Mouse (Mus musculus) embryo, embryonic 10.5 days (tissue): ENCODE data around the gene Prnd.

ENCODE experiments used
- DNase-seq: peaks from one replicate; pipeline ENCODE4 v3.0.0-alpha.2; 2015; ENCODE audit warnings: low spot score

Prnd gene

DNA sequence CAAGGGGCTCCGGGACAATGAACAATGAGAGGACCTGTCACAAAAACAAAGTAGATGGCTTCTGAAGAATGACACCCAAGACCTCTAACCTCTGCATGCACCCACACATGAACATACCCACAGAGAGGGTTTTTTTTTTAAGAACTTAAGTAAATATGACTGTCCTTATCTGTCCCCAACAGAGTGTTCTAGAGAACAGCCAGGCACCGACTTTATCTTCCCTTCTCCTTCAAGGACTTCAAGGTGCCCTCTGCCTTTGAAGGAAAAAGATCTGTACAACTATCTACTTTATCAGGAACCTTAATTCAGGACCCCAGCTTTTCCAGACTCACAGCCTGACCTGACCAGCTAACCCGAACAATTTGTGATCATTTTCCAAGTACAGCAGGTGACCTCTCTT, 10.2 kb upstream of the Prnd start:
- DNase-seq, result no peak

DNA sequence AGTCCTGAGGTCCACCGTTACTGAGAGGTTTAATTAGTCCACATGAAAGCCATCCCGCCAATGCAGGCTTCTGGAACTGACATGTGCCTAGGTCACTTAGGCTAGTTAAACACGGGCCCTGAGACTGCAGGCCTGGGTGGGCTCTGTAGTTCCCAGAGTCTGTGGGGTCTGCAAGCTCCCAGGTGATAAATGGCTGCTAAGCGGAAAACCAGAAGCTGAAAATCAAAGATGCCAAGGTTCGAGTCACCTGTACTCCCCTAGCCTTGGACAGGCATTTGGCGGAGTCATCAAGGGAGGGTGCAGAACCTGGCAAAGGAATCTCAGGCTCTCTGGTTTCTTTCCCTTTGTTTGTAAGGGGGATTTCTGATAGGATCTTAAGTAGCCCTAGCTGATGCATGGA, 9.2 kb upstream of the Prnd start:
- DNase-seq, result no peak

DNA sequence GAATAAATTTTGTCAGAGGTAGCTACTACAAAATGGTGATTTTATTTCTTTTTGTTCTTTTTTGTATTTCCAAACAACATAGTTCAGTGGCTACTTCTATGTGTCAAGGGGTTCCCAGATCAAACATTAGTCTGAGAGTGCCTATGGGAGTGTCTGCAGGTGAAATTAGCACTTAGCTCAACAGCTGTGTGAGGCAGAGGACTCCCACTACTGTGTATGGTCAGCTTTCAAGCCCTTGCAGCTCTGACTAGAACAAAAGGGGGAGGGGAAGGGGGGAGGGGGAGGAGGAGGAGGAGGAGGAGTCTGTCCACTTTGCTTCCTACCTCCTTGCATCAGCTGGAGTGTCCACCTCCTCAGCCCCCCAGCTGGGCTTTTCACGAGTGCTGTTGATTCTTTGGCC, 6.3 kb upstream of the Prnd start:
- DNase-seq, result no peak

DNA sequence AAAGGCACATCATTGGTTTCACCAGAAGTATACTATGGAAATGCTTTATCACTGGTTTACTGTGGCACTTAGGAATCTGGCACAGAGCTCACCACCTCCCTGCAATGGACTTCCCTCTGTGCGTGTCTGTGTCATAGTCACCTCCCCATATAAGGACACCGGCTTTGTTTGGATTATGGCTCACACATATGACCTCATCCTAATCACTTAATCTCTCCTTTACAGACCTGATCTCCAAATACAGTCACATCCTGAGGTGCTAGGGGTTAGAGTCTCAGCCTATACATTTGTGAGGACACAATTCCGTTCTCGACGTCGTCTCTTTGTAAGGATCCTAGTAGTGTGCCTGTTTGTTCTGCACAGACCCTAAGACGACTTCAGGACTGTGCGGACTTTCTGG, 5.4 kb upstream of the Prnd start:
- DNase-seq, result no peak

DNA sequence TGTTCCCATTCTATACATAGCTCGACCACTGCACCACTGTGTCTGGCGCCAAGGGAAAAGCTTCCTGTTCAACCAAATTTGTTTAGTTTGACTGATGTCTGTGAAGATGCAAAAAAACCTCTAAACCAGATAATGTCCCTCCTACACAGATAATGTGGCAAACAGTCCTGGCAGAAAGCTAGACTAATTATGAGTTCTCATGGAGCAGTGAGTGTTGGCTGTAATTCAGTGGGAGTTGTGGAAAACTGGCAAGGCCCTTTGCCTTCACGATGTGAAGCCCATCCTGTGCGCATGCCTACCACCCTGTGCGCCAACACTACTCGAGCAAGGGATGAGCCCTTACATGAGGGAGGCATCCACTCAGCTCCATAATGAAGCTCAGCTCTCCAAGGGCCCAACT, 4.9 kb upstream of the Prnd start:
- no peak for DNase-seq

DNA sequence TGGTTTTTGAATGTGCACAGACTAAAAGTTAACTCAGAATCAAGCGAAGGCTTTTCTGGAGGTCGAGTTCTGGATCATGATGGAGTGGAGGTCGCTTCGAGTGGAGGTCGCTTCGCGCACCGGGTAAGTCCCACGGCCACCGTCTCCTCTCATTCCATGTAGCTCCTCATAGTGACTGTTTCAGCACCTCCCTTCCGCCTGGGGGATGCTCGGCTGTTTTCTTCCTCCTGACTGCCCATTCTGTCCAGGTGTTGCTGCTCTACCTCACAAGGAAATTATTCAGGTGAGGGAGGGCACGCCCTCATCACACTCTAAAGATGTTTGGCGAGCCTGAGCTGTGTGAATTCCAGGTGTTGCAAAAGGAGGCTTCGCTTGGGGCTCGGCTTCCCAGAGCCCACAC, 4.3 kb upstream of the Prnd start:
- DNase-seq, result no peak

DNA sequence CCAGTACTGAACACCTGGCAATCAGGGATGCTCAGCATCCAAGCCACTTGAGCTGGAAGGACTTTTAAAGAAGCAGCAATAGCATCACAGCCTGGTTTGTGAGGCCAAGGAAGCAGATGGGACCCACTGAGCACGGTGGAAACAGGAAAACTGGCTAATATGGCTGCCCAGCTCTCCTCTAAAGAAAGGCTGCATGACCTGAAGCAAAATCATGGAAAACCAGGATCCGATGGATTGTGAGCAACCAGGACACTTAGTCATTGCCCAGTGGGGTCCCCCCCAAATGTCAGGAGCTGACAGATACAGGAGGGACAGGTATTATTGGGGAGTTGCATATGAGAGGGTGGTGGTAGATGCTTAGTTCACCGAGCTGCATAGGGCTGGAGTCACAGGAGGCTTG, 2.5 kb upstream of the Prnd start:
- no peak for DNase-seq

DNA sequence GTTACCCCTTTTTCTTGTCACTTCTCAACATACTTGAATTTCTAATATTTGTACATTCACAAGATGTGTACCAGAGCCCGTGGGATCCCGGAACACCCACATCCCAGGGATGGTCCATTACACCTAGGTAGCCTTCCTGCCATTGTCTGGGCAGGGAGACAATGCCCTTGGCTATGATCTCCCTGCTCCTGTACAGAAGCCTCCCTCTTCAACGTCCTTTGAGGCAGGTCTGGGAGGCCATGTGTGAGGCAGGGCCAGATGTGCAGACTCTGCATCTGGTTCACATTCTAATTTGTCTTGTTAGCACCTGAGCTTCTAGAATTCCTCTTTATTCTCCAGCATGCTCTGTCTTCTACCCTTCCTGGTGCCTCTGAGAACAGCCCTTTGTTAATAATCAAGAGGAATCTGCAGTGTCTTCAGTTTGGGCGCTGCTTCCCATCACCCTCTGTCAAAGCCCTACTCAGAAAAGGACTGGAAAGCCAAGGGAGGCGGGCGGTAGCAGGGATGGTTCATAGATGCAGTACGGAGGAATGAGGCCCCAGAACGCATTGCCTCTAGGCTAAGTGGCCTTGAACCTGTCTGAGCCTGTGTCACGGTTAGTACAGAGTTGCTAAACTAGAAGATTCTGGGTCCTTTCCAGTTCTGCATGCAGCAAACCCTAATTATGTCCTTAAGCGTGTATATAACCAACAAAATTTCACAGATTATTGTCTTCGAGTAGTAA, 1.6 kb upstream of the Prnd start:
- no peak for DNase-seq

DNA sequence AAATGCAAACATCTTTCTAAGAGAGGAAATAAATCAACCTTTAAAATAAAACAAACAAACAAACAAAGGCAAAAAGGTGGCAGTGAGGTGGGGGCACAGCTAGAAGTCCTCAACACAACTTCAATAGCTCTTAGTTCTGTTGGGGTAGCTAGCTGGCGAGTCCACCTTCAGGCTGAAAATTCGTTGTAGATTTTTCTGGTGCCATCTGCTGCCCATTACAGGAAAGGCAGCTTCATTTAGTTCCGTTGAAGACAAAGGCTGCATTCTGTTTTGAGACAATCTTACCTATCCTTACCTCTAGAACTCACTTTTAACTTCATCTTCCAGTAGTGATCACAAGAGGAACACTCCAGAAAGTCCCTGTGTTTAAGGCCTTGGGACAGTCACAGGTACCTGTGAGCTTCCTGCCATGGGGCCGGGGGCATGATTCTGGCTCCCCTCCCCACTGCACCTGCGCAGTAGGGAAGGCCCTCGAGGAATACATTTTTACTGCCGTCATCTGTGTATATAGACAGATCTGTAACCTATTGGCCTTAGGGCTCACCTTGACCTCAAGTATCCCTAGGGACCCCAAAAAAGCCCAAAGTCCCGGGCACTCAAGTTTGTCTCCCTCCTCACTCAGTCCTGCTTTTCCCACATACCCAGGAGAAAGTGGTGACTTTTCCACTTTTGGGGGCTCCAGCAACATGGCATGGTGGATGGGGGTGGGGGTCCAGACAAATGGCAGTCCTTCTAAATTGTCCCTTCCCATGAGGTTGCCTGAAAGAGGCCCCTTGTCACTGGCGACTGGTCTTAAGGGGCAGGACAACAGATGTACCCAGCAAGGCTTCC, 679 bp upstream of the Prnd start:
- peak; percentile 80 for DNase-seq

DNA sequence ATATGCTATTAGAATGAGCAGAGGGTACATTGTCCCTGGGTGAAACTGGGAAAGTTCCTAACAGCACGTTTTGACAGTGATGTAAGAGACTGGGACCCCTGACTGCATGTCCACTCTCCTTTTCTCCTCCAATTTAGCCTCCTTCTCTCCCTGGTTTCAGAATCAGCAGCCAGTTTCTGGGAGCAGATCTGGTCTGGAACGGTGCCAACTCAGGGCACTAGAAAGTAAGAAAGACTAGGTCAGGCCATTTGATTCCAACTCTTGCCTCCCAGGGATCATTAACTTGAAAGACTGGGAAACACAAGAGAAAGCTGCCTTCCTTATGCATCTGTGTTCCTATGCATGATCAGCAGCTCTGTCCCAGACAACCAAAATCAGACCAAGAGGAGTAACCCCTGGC, 1.8 kb downstream of the Prnd start:
- no peak for DNase-seq

DNA sequence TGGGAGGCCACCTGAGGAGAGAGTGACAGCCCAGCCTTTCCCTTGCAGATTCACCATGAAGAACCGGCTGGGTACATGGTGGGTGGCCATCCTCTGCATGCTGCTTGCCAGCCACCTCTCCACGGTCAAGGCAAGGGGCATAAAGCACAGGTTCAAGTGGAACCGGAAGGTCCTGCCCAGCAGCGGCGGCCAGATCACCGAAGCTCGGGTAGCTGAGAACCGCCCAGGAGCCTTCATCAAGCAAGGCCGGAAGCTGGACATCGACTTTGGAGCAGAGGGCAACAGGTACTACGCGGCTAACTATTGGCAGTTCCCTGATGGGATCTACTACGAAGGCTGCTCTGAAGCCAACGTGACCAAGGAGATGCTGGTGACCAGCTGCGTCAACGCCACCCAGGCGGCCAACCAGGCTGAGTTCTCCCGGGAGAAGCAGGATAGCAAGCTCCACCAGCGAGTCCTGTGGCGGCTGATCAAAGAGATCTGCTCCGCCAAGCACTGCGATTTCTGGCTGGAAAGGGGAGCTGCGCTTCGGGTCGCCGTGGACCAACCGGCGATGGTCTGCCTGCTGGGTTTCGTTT, 2.4 kb downstream of the Prnd start:
- DNase-seq, result peak; percentile 39

DNA sequence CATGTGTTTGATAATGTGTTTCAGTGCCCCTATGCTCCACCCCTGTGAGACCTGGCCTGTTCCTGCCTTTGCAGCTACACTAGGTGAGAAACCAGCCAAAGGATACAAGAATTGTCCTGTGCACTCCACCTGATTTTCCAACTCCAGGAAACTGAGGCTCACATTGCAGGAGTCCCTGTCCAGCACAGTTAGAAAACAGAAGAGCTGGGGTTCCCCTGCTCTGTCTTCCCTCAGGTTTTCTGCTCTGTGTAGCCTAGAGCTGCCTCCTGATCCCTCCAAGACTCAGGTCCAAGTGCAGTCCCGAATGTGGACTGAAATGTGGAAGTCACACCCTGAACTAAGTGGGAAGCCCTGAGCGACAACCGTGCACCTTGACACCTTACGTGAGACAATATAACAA, 3.0 kb downstream of the Prnd start:
- DNase-seq, result no peak

DNA sequence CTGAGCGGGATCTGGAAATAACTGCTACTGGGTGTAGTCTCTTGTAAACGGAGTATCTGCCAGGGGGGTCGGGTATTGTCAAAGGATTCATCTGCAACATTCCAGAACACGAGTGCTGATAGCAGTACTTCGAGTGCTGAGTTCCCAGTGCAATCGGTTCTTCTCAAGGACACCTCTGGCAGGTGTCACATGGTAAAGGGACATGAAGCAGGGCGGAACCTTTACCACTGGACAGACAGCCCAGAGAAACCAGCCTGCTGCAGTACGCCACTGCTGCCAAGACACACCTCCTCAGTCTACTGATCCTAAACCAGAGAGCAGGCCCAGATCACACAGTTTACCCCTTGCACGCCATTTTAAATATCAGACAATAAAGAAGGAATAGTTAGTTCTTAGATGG, 4.2 kb downstream of the Prnd start:
- DNase-seq, result no peak

DNA sequence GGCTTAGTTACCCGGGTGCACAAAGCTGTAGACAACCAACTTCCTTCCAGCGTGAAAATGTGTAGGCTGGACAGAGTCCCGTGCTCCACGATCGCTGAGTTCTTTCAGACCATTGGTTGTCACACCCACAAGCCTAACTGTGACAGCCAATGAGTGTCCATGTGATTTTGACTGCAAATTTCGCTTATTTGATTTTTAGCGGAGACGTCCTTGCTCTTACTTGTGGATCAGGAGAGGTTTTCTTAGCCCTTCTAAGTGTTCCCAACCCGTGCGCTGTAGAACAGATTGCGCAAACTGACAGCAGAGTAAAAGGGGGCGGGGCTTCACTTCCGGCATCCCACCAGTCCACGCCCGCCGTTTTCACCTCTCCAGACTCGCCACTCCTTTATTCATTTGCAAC, 4.6 kb downstream of the Prnd start:
- DNase-seq, result peak; percentile 65

DNA sequence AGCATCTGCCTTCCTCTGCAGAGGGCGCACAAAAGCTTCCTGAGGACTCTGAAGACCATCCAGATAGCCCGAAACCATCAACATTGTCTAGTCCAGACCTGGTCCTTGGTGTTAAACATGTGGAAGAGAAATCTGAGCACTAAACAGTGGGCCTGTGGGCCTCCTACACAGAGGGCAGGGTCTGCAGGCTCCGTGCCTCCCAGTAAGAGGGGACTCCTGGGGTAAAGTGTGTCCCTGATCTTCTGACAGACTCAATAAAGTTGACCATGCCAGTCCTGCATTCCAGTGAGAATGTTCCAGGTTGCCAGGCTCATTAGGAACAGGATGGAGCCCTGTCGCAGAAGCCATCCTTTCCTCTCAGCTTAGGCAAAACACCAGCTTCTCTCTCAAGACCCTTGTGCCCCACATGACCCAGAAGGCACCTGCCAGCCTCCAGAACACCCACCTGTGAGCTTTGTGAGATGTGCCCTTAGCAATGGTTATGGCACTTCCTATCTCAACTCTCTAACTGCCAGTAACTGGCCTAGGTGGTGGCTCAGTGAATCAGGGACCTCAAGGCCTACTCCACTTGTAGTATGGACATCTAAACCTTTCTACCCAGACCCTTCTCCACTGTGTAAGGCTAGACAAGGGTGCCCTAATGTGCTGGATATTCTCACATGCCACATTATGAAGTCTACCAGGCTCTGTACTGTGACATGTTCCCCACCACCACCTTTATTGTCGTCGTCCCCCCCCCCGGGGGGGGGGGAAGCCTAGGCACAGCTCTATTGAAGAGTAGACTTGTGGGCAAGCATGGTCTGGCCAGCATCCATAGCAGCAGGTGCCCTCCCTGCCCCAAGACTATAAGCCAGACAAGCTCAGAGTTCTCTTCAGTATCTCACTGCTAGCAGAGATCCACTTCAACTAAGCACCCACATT, 5.9 kb downstream of the Prnd start:
- DNase-seq, result no peak

DNA sequence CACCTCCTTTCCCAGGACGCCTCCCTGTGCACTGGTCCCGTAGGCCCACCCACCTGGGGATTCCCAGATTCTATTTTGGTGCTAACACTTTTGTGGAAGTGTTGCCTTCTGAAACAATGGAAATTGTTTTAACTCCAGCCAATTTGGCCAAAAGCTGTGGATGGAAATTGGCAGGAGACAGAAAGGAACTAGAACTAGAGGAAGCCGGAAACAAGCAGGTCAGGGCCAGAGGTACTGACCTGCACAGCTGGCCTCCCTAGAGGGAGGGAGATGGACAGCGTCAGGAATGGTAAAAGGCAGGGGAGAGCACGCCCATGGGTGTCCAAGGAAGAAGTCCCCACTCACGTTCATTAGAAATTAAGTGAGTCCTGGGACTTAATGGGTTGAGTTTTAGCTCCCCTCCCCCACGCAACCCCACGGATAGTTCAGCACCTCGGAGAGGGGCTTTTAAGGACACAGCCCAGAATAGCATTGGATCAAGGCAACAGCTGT, 7.1 kb downstream of the Prnd start:
- DNase-seq, result peak; percentile 54

DNA sequence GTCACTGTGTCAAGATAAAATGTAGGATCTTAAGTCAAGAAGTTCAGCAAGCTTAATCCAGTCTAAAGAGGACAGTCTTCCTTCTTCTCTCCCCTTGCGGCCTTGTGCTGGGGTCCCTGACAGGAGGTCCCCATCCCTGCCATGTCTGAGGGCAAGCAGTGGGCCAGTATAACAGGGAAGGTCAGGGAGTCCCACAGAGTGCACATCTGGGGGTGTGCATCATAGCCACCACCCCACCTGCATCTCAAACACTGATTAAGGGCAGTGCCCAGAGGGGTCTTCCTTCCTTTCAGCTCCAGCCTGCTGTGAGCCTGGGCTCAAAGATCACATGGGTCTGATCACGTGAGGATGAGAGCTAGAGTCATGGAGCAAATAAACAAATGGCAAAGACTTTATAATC, 11.0 kb downstream of the Prnd start:
- DNase-seq, result no peak

DNA sequence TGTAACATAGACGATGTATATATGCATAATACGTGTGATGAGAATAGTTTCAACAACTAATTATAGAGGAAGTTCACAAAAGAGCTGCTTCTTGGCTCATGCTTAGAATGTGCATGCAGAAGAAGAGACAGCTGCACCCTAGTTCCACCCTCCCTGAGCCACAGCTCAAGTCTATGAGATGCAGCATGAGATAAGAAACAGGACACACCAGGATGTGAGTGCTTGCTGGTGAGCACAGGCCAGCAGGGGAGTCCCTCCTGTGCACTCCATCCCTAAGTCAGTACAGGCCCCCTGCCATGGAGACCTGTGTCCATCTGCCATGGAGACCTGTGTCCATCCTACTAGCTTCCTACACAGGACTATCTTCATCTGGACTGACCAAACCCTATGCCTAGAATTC, 19.9 kb downstream of the Prnd start:
- DNase-seq, result no peak

DNA sequence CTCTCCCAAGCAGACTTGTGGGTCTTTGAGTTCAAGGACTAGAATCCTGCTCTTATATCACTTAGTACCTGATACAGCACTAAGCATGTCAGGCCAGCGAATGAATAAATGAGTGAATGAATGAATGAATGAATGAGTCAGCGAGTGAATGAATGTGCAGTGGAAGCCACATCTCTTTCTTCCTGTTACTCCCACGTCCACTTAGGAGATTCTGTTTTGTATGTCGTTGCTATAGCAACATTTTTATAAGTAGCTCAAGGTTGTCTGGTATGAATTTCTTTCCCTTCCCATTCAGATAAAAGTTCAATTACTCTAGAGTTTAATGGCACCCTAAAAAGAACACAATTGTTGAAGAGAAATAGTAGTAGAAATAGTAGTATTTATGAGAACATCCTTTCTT, 20.4 kb downstream of the Prnd start:
- no peak for DNase-seq

DNA sequence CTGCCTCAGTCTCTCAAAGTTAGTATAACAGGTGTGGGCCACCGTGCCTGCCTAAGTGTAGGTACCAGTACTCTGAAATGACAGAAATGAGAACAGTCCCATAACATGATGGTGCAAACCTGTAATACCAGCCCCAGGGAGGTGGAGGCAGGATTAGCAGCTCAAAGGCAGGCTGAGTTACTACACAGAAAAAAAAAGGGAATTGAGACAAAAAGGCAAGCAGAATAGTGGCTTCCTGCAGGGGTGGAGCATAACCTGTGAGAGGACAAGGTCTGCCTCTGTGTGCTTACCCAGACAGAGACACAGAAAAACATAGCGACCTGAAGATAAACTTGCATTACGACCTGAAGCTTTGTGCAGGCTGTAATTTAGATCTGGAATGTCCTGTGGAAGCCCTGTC, 26.0 kb downstream of the Prnd start:
- no peak for DNase-seq

DNA sequence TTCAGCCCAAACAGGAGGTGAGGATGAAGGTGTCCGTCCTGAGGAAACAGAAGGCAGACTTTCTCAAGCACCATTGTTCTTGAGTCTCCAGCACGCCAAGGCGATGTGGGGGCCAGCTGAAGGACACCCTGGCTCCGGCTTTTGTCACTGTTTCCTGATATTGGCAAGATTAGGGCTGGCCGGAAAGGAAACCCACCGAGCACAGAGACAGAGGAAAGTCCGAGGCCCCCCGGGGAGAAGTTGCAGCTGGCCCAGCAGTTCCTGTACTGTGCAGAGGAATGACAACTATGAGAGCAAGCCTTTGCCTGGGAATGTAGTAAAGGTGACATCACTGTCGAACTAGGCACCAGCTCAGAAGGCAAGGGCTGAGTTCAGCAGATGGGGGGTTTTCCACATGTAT, 30.2 kb downstream of the Prnd start:
- no peak for DNase-seq

DNA sequence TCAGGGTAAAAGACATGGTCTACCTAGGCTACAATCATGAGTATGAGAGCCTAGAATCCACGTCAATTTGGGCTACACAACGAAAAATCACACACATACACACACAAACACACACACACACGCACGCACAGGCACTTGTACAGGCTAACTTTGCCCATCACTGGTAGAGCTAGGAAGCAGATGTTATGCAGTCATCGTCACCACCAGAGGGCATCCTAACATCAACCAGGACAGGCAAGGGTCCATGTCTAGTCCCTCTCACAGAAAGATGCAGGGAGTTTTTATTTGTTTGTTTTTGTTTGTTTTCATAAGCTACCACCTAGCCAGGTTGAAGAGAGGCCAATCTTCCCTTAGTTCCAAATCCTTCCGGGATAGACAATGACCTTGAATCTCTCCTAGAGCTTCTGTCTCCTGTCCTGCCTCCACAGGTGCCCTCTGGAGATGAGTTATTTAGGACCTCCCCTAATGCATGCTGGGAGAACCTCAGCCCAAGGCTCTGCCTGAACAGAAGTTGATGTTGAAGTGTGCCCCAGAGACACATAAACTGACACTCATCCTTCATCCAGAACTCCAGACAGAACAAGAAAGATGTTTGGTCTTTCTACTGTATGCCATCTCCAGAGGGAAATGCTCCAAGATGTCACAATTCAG, 32.0 kb downstream of the Prnd start:
- DNase-seq, result peak; percentile 80
